In genomic region chr14:40963501-40964213, GRCm38 (mm10) we compare ENCODE assay signal across 9 mouse cellular contexts. TPM values are rescaled to one million over a fixed set of nuclear protein-coding genes. Genes with fewer than 3 reads are reported as not detected.
A peak's percentile ranks its signal among the peaks of the same experiment; 100 is the strongest.
DNase-seq lines count a peak whose midpoint lies in the region; ATAC-seq and TF ChIP-seq lines count a peak whose summit lies in the region.
"Had no signal": no experiment of that assay in that cellular context is flagged by ENCODE, and none has a peak within 500 bp of the region (broad histone marks: within the 10 kb centered on the region; RNA-seq: fewer than 3 reads in every experiment).

No protein-coding gene starts in this region.

- peaks cover 47% of the 10 kb centered on the region for H3K4me1 ChIP-seq in spleen, adult 2 months (ENCODE audit: control insufficient read depth, insufficient read depth, insufficient read length)
- H3K4me1 ChIP-seq in small intestine, adult 2 months (ENCODE audit: control insufficient read depth, insufficient read depth, insufficient read length, low read length) = peaks cover 47% of the 10 kb centered on the region

- H3K4me3 ChIP-seq in spleen, adult 2 months (ENCODE audit: extremely low read depth, insufficient read depth, insufficient read length) = no peak overlapping the region; the same call in 1 of the 2 replicates
- no peak overlapping the region for H3K4me3 ChIP-seq in small intestine, adult 2 months (ENCODE audit: low read depth, low read length)
- H3K4me3 ChIP-seq: limb, embryonic 15.5 days had no signal

- peak overlapping the region; percentile 65 for H3K27ac ChIP-seq in spleen, adult 2 months (ENCODE audit: insufficient read depth, low read length)
- peak overlapping the region; percentile 40 for H3K27ac ChIP-seq in small intestine, adult 2 months (ENCODE audit: insufficient read depth, low read depth, low read length)
- H3K27ac ChIP-seq: limb, embryonic 15.5 days had no signal

- no peak for TF ChIP-seq CTCF in spleen, adult 2 months (IDR thresholded peaks at IDR 0.05; ENCODE audit: extremely low read depth, insufficient read depth, insufficient read length, insufficient replicate concordance)
- TF ChIP-seq CTCF in small intestine, adult 2 months (IDR thresholded peaks at IDR 0.05; ENCODE audit: extremely low read depth, insufficient read length, insufficient replicate concordance, low read depth, low read length) = no peak

- no peaks in the 10 kb centered on the region for H3K36me3 ChIP-seq in spleen, adult 2 months (ENCODE audit: control insufficient read depth, insufficient read depth, low read length)
- H3K36me3 ChIP-seq in small intestine, adult 2 months (ENCODE audit: control insufficient read depth, insufficient read depth, low read length) = no peaks in the 10 kb centered on the region
- H3K36me3 ChIP-seq: limb, embryonic 15.5 days had no signal

- no peak for ATAC-seq in CD4-positive, CD25-positive, alpha-beta regulatory T cell, adult 4 months
- no peak for ATAC-seq in inflammation-experienced regulatory T-cells, adult 6 months

- TF ChIP-seq POLR2A in spleen, adult 2 months (IDR thresholded peaks at IDR 0.05; ENCODE audit: low read depth, low read length) = no peak
- TF ChIP-seq POLR2A in small intestine, adult 2 months (IDR thresholded peaks at IDR 0.05; ENCODE audit: low read depth, low read length) = no peak

- H3K27me3 ChIP-seq in spleen, adult 2 months (ENCODE audit: control insufficient read depth, insufficient read depth, low read length) = no peaks in the 10 kb centered on the region
- H3K27me3 ChIP-seq in small intestine, adult 2 months (ENCODE audit: control insufficient read depth, insufficient read depth, low read length) = no peaks in the 10 kb centered on the region
- H3K27me3 ChIP-seq: limb, embryonic 15.5 days had no signal

- 12% methylated on average over 3 of the region's 3 CpGs for WGBS in spleen, adult 2 months
- WGBS in small intestine, adult 2 months = 36% methylated on average over 3 of the region's 3 CpGs

- peak; percentile 40 for DNase-seq in CD4-positive, CD25-positive, alpha-beta regulatory T cell, adult 2 months (ENCODE audit: low read depth, low spot score)
- DNase-seq in kidney, adult 18-20 months = peak; percentile 28
- no peak for DNase-seq in kidney, postnatal 25 days
- DNase-seq in spleen, adult 2 months (ENCODE audit: low read depth in 1 of 2, low spot score in 2 of 2) = no peak
- no peak for DNase-seq in spleen, postnatal 36 days (ENCODE audit: low spot score in 2 of 2)

RNA-seq across cellular contexts. Expression of gene Tspan14, which starts 3.0 kb away (rescaled TPM):
- 10 to 100 TPM; 62.4 to 88.4 TPM for polyA plus RNA-seq in CD4-positive, CD25-positive, alpha-beta regulatory T cell, adult 4 months (2017; shearing (Covaris generic))
- 60.0 and 65.4 TPM in 2 replicates for polyA plus RNA-seq in spleen, adult 2 months (2012; rRNA removed)
- polyA plus RNA-seq in small intestine, adult 2 months (2012; rRNA removed) = 18.4 and 38.2 TPM in 2 replicates
- 10 to 100 TPM; 52.1 to 82.3 (median 65.1) TPM for polyA plus RNA-seq in inflammation-experienced regulatory T-cells, adult 6 months (2017; shearing (Covaris generic))

RNA-seq across cellular contexts. Expression of gene Fam213a, which starts 49.9 kb away (rescaled TPM):
- polyA plus RNA-seq in CD4-positive, CD25-positive, alpha-beta regulatory T cell, adult 4 months (2017; shearing (Covaris generic)) = 10 to 100 TPM; 12.4 to 13.4 TPM
- polyA plus RNA-seq in spleen, adult 2 months (2012; rRNA removed) = 10.5 and 22.1 TPM in 2 replicates
- 16.7 and 29.9 TPM in 2 replicates for polyA plus RNA-seq in small intestine, adult 2 months (2012; rRNA removed)
- polyA plus RNA-seq in inflammation-experienced regulatory T-cells, adult 6 months (2017; shearing (Covaris generic)) = 1 to 10 TPM; 8.0 to 9.7 (median 8.3) TPM

Comparison
In these comparisons a context has a peak if more than half of its experiments do, and no peak if none do; other contexts are left out.
1. DNase-seq: peak in CD4-positive, CD25-positive, alpha-beta regulatory T cell, adult 2 months (single experiment) and kidney, adult 18-20 months (single experiment); none in kidney, postnatal 25 days (0 of 2), spleen, adult 2 months (0 of 2) and spleen, postnatal 36 days (0 of 2).